Mouse (Mus musculus) kidney, embryonic 15.5 days (tissue): ENCODE results near the gene A730046J19Rik. TPM values are rescaled to one million over a fixed set of nuclear protein-coding genes. Genes with fewer than 3 reads are reported as not detected.
A peak's percentile ranks its signal among the peaks of the same experiment; 100 is the strongest.

ENCODE experiments used
- ATAC-seq: fragments of 200-750 bp; cut with Nextera tagmentation; replicated peaks from 2 replicates; pipeline ENCODE4 v1.8.0; 2017; ENCODE audit warnings: moderate TSS enrichment; ENCODE audit not compliant: low FRiP score
- H3K27ac ChIP-seq: fragments of 300-500 bp; sonication (generic); 2 replicates; pipeline ENCODE4 v1.5.1; 2015; ENCODE audit warnings: mild to moderate bottlenecking, inconsistent platforms
- H3K27me3 ChIP-seq: fragments of 300-500 bp; sonication (generic); 2 replicates; pipeline ENCODE4 v1.6.1; 2015; ENCODE audit warnings: inconsistent platforms
- H3K36me3 ChIP-seq: fragments of 300-500 bp; sonication (generic); 2 replicates; pipeline ENCODE4 v1.6.1; 2015; ENCODE audit warnings: inconsistent platforms
- H3K4me1 ChIP-seq: fragments of 300-500 bp; sonication (generic); 2 replicates; pipeline ENCODE4 v1.6.1; 2015; ENCODE audit warnings: inconsistent platforms
- H3K4me2 ChIP-seq: fragments of 300-500 bp; sonication (generic); 2 replicates; pipeline ENCODE4 v1.6.1; 2015; ENCODE audit warnings: moderate library complexity, mild to moderate bottlenecking, inconsistent platforms
- H3K4me3 ChIP-seq: fragments of 300-500 bp; sonication (generic); replicated peaks from 2 replicates; pipeline ENCODE4 v1.5.1; 2015; ENCODE audit warnings: mild to moderate bottlenecking, inconsistent platforms
- H3K9ac ChIP-seq: fragments of 300-500 bp; sonication (generic); 2 replicates; pipeline ENCODE4 v1.6.1; 2015; ENCODE audit warnings: mild to moderate bottlenecking, inconsistent platforms
- H3K9me3 ChIP-seq: fragments of 300-500 bp; sonication (generic); replicated peaks from 2 replicates; pipeline ENCODE4 v1.6.1; 2016; ENCODE audit warnings: inconsistent platforms
- WGBS: fragments of 180-500 bp; shearing (Covaris S2); methylation state at CpG from one replicate; pipeline ENCODE4 v1.1.7; 2015; ENCODE audit warnings: mixed read lengths; 5-methylcytosine and 5-hydroxymethylcytosine counted together
- polyA plus RNA-seq: library from polyadenylated mRNA; unstranded; fragments of >200 nt; fragmentation: Nextera tagmentation; extraction: Ambion mirVana; gene quantifications from 2 replicates; pipeline ENCODE4 v1.2.1, GENCODE M21; 2015

The A730046J19Rik gene
- 0.35 and 0.58 TPM in 2 replicates for polyA plus RNA-seq

- Histone ChIP-seq H3K9ac (no peak within 1 kb of the TSS), H3K36me3 (no peaks in the 10 kb centered on the region), H3K27ac (no peak within 1 kb of the TSS), H3K4me3 (peak within 1 kb of the TSS; percentile 24), H3K27me3 (peaks cover 11% of the 10 kb centered on the region; the same call in 1 of the 2 replicates), H3K4me2 (peak within 1 kb of the TSS; percentile 50), H3K9me3 (no peaks in the 10 kb centered on the region), H3K4me1 (no peaks in the 10 kb centered on the region)
- ATAC-seq = no peak
- WGBS = 18% methylated on average over 8 of the region's 8 CpGs
Measured at GRCm38 (mm10) chrX:144153523-144153922, at the start of gene A730046J19Rik. Gene A730046J19Rik (plus strand): TSS chrX:144153695.

GRCm38 (mm10) chrX:144104619-144105416, 48.7 kb upstream of the A730046J19Rik start:
- no peak overlapping the region for H3K27ac ChIP-seq
- no peak for ATAC-seq
- WGBS = 63% methylated on average over 2 of the region's 2 CpGs
- H3K36me3 ChIP-seq = no peaks in the 10 kb centered on the region
- peaks cover 10% of the 10 kb centered on the region; the same call in 1 of the 2 replicates for H3K27me3 ChIP-seq
- H3K4me2 ChIP-seq = no peak overlapping the region
- no peaks in the 10 kb centered on the region for H3K9me3 ChIP-seq
- H3K4me1 ChIP-seq = no peaks in the 10 kb centered on the region
- no peak overlapping the region for H3K4me3 ChIP-seq
- no peak overlapping the region for H3K9ac ChIP-seq

GRCm38 (mm10) chrX:144136281-144136680, 17.2 kb upstream of the A730046J19Rik start:
- H3K27ac ChIP-seq = no peak overlapping the region
- no peak overlapping the region for H3K4me3 ChIP-seq
- H3K4me2 ChIP-seq = no peak overlapping the region
- ATAC-seq = no peak
- H3K27me3 ChIP-seq = no peaks in the 10 kb centered on the region
- WGBS = 60% methylated on average over 1 of the region's 1 CpGs
- no peaks in the 10 kb centered on the region for H3K4me1 ChIP-seq
- no peak overlapping the region for H3K9ac ChIP-seq
- H3K36me3 ChIP-seq = no peaks in the 10 kb centered on the region
- H3K9me3 ChIP-seq = no peaks in the 10 kb centered on the region

- Histone ChIP-seq H3K27me3 (peaks cover 17% of the 10 kb centered on the region; the same call in 1 of the 2 replicates), H3K4me3 (no peak overlapping the region), H3K36me3 (no peaks in the 10 kb centered on the region), H3K27ac (no peak overlapping the region), H3K9me3 (no peaks in the 10 kb centered on the region), H3K4me2 (no peak overlapping the region), H3K9ac (no peak overlapping the region), H3K4me1 (no peaks in the 10 kb centered on the region)
- ATAC-seq = no peak
- WGBS = 79% methylated on average over 2 of the region's 2 CpGs
Measured at GRCm38 (mm10) chrX:144149987-144150386, 3.5 kb upstream of the A730046J19Rik start.

GRCm38 (mm10) chrX:144154111-144154510, 616 bp downstream of the A730046J19Rik start:
- H3K4me2 ChIP-seq = peak overlapping the region; percentile 50
- ATAC-seq = no peak
- H3K4me3 ChIP-seq = peak overlapping the region; percentile 24
- H3K27ac ChIP-seq = no peak overlapping the region
- no peak overlapping the region for H3K9ac ChIP-seq
- 23% methylated on average over 7 of the region's 7 CpGs for WGBS
- H3K9me3 ChIP-seq = no peaks in the 10 kb centered on the region
- no peaks in the 10 kb centered on the region for H3K36me3 ChIP-seq
- no peaks in the 10 kb centered on the region for H3K4me1 ChIP-seq
- peaks cover 11% of the 10 kb centered on the region; the same call in 1 of the 2 replicates for H3K27me3 ChIP-seq

- Histone ChIP-seq H3K4me3 (no peak overlapping the region), H3K9me3 (no peaks in the 10 kb centered on the region), H3K36me3 (no peaks in the 10 kb centered on the region), H3K9ac (no peak overlapping the region), H3K27me3 (peaks cover 18% of the 10 kb centered on the region; the same call in 1 of the 2 replicates), H3K4me2 (no peak overlapping the region), H3K27ac (no peak overlapping the region), H3K4me1 (no peaks in the 10 kb centered on the region)
- ATAC-seq = no peak
- WGBS = 47% methylated on average over 5 of the region's 5 CpGs
Measured at GRCm38 (mm10) chrX:144162936-144163335, 9.4 kb downstream of the A730046J19Rik start.

Other genes with a start within 250 kb of the A730046J19Rik start
- gene Dcx, start 220.4 kb upstream of the A730046J19Rik start, polyA plus RNA-seq = 4.9 and 6.0 TPM in 2 replicates
- 26.5 and 28.0 TPM in 2 replicates for gene Alg13, start 164.1 kb downstream of the A730046J19Rik start, polyA plus RNA-seq